Mouse (Mus musculus) midbrain, embryonic 16.5 days (tissue): ENCODE measurements around the gene Grip1. TPM values are rescaled to one million over a fixed set of nuclear protein-coding genes. Genes with fewer than 3 reads are reported as not detected.

Experiments
- ATAC-seq: fragments of 200-750 bp; cut with Nextera tagmentation; 2 replicates; pipeline ENCODE4 v1.8.0; 2017; ENCODE audit warnings: moderate TSS enrichment
- H3K27ac ChIP-seq: fragments of 300-500 bp; sonication (generic); 2 replicates; pipeline ENCODE4 v1.5.1; 2014; ENCODE audit warnings: mild to moderate bottlenecking, low read length, mixed read lengths
- H3K27me3 ChIP-seq: fragments of 300-500 bp; sonication (generic); 2 replicates; pipeline ENCODE4 v1.6.1; 2014; ENCODE audit warnings: low read depth, low read length, mixed read lengths; ENCODE audit not compliant: control insufficient read depth, insufficient read depth
- H3K36me3 ChIP-seq: fragments of 300-500 bp; sonication (generic); 2 replicates; pipeline ENCODE4 v1.6.1; 2014; ENCODE audit warnings: mild to moderate bottlenecking, low read length, moderate library complexity, mixed read lengths; ENCODE audit not compliant: control insufficient read depth, insufficient read depth
- H3K4me1 ChIP-seq: fragments of 300-500 bp; sonication (generic); 2 replicates; pipeline ENCODE4 v1.6.1; 2014; ENCODE audit warnings: mild to moderate bottlenecking, low read length, mixed read lengths; ENCODE audit not compliant: control insufficient read depth, insufficient read depth
- H3K4me2 ChIP-seq: fragments of 300-500 bp; sonication (generic); 2 replicates; pipeline ENCODE4 v1.6.1; 2014; ENCODE audit warnings: mild to moderate bottlenecking, low read length, mixed read lengths
- H3K4me3 ChIP-seq: fragments of 300-500 bp; sonication (generic); 2 replicates; pipeline ENCODE4 v1.5.1; 2014; ENCODE audit warnings: low read depth, mild to moderate bottlenecking, low read length, moderate library complexity, mixed read lengths
- H3K9ac ChIP-seq: fragments of 300-500 bp; sonication (generic); 2 replicates; pipeline ENCODE4 v1.6.1; 2014; ENCODE audit warnings: low read depth, low read length, mixed read lengths
- H3K9me3 ChIP-seq: fragments of 300-500 bp; sonication (generic); replicated peaks from 2 replicates; pipeline ENCODE4 v1.6.1; 2014; ENCODE audit warnings: mild to moderate bottlenecking, low read length, mixed read lengths; ENCODE audit not compliant: control insufficient read depth, poor library complexity, severe bottlenecking
- WGBS: fragments of 180-500 bp; shearing (Covaris S2); extraction: QIAGEN DNeasy Blood & Tissue Kit; methylation state at CpG from one replicate; pipeline ENCODE4 v1.1.7; 2014; 5-methylcytosine and 5-hydroxymethylcytosine counted together
- polyA plus RNA-seq: library from polyadenylated mRNA; unstranded; fragments of >200 nt; fragmentation: Nextera tagmentation; extraction: Ambion mirVana; gene quantifications from 2 replicates; pipeline ENCODE4 v1.2.1, GENCODE M21; 2015

Grip1 gene
- polyA plus RNA-seq, 1 experiment from 2014 or later, result 19.7 TPM

DNA sequence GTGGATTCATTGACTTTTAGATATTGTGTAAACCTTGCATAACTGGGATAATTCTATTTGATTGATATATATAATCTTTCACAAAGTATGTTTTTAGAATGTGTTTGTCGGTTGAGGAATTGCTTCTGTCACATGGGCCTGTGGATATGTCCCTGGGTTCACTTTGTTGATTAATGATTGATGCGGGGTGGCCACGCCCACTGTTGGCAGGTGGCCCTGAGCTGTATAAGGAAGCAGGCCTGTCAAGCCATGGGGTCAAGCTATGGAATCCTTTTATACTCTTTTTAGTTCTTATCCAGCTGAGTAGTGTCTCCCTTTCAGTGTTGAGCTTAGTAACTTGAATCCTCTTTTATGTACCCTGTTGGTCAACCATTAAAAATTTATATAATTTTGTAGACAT is 72.1 kb downstream of the Grip1 start:
- H3K4me2 ChIP-seq, result no peak overlapping the region
- no peak overlapping the region for H3K4me3 ChIP-seq
- H3K36me3 ChIP-seq, result no peaks in the 10 kb centered on the region
- H3K27ac ChIP-seq, result no peak overlapping the region
- no peak overlapping the region for H3K9ac ChIP-seq
- H3K9me3 ChIP-seq, result no peaks in the 10 kb centered on the region
- 64% methylated on average over 3 of the region's 3 CpGs for WGBS
- no peak for ATAC-seq
- H3K4me1 ChIP-seq, result peaks cover 3% of the 10 kb centered on the region; the same call in 1 of the 2 replicates
- H3K27me3 ChIP-seq, result no peaks in the 10 kb centered on the region

DNA sequence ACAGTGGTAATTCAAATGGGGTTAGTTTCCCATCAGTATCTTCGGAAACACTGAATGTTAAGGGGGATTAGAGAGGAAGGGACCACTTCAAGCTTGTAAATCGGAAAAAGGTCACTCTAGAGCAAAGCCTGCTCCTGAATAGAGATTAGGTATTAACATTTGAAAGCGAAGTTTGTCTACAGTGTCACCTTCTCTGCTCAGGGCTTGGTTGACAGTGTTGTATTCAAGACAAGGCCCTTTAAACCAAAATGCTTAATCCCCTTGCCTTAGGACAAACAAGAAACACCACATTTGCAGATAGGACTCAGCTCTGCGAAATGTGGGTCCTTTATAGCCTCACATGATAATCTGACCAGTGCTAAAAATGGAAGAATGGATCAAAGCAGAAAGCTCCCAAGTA is 81.2 kb downstream of the Grip1 start:
- no peaks in the 10 kb centered on the region for H3K9me3 ChIP-seq
- no peak overlapping the region for H3K27ac ChIP-seq
- 11% methylated on average over 4 of the region's 4 CpGs for whole genome bisulfite sequencing
- H3K27me3 ChIP-seq, result no peaks in the 10 kb centered on the region
- ATAC-seq, result no peak
- peaks cover 4% of the 10 kb centered on the region; the same call in 1 of the 2 replicates for H3K4me1 ChIP-seq
- H3K4me3 ChIP-seq, result no peak overlapping the region
- H3K9ac ChIP-seq, result no peak overlapping the region
- no peak overlapping the region for H3K4me2 ChIP-seq
- H3K36me3 ChIP-seq, result no peaks in the 10 kb centered on the region

- H3K9ac ChIP-seq, result no peak overlapping the region
- no peak for ATAC-seq
- 96% methylated on average over 4 of the region's 4 CpGs for WGBS
Observed at GRCm38 (mm10) chr10:119541655-119542054, 88.0 kb downstream of the Grip1 start.

GRCm38 (mm10) chr10:119543771-119544170 is 90.1 kb downstream of the Grip1 start:
- ATAC-seq, result peak; percentile 11; the same call in 1 of the 2 replicates
- no peaks in the 10 kb centered on the region for H3K9me3 ChIP-seq
- no peak overlapping the region for H3K4me3 ChIP-seq
- H3K36me3 ChIP-seq, result no peaks in the 10 kb centered on the region
- WGBS, result 44% methylated on average over 7 of the region's 7 CpGs
- H3K4me1 ChIP-seq, result peaks cover 7% of the 10 kb centered on the region
- H3K27ac ChIP-seq, result peak overlapping the region; percentile 26; the same call in 1 of the 2 replicates
- H3K4me2 ChIP-seq, result no peak overlapping the region
- no peak overlapping the region for H3K9ac ChIP-seq
- H3K27me3 ChIP-seq, result no peaks in the 10 kb centered on the region

More at GRCm38 (mm10) chr10:119541655-119542054, 88.0 kb downstream of the Grip1 start:
- H3K4me2 ChIP-seq, result no peak overlapping the region
- no peaks in the 10 kb centered on the region for H3K27me3 ChIP-seq
- H3K27ac ChIP-seq, result no peak overlapping the region
- H3K4me3 ChIP-seq, result no peak overlapping the region
- no peaks in the 10 kb centered on the region for H3K9me3 ChIP-seq
- no peaks in the 10 kb centered on the region for H3K36me3 ChIP-seq
- peaks cover 7% of the 10 kb centered on the region for H3K4me1 ChIP-seq

- ATAC-seq, result no peak
- H3K27ac ChIP-seq, result no peak overlapping the region
Observed at GRCm38 (mm10) chr10:119544743-119545142, 91.1 kb downstream of the Grip1 start.

GRCm38 (mm10) chr10:119547875-119548274 is 94.2 kb downstream of the Grip1 start:
- H3K9ac ChIP-seq, result no peak overlapping the region
- H3K4me2 ChIP-seq, result no peak overlapping the region
- H3K27ac ChIP-seq, result no peak overlapping the region
- peaks cover 7% of the 10 kb centered on the region for H3K4me1 ChIP-seq
- H3K4me3 ChIP-seq, result no peak overlapping the region
- H3K27me3 ChIP-seq, result no peaks in the 10 kb centered on the region
- 90% methylated on average over 5 of the region's 5 CpGs for WGBS
- no peaks in the 10 kb centered on the region for H3K36me3 ChIP-seq
- no peaks in the 10 kb centered on the region for H3K9me3 ChIP-seq
- ATAC-seq, result no peak

More at GRCm38 (mm10) chr10:119544743-119545142, 91.1 kb downstream of the Grip1 start:
- H3K36me3 ChIP-seq, result no peaks in the 10 kb centered on the region
- no peak overlapping the region for H3K4me3 ChIP-seq
- peak overlapping the region; percentile 28 for H3K4me2 ChIP-seq
- no peaks in the 10 kb centered on the region for H3K27me3 ChIP-seq
- WGBS, result 21% methylated on average over 9 of the region's 9 CpGs
- no peaks in the 10 kb centered on the region for H3K9me3 ChIP-seq
- H3K9ac ChIP-seq, result no peak overlapping the region
- peaks cover 7% of the 10 kb centered on the region for H3K4me1 ChIP-seq

DNA sequence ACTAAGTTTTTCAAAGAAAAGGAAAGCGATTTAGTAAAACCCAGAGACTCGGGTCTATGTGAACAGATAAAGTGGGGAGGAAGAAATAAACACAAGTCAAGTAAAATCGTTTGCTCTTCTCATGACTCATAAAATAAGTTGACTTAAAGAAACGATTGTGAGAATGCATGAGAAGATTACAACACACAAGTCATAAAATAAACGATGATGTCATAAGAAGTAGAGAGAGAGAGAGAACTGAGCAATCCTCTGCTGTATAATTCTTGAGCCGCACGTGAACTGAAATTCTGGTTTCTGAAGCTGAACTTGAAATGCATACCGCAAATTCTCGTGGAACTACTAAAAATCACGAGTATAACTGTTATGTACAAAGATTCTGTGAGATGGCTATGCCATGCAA is 95.1 kb downstream of the Grip1 start:
- Histone ChIP-seq H3K4me3 (no peak overlapping the region), H3K27me3 (no peaks in the 10 kb centered on the region), H3K4me1 (peaks cover 7% of the 10 kb centered on the region), H3K9ac (no peak overlapping the region), H3K9me3 (no peaks in the 10 kb centered on the region), H3K4me2 (no peak overlapping the region), H3K36me3 (no peaks in the 10 kb centered on the region), H3K27ac (no peak overlapping the region)
- WGBS, result 98% methylated on average over 10 of the region's 10 CpGs
- no peak for ATAC-seq

DNA sequence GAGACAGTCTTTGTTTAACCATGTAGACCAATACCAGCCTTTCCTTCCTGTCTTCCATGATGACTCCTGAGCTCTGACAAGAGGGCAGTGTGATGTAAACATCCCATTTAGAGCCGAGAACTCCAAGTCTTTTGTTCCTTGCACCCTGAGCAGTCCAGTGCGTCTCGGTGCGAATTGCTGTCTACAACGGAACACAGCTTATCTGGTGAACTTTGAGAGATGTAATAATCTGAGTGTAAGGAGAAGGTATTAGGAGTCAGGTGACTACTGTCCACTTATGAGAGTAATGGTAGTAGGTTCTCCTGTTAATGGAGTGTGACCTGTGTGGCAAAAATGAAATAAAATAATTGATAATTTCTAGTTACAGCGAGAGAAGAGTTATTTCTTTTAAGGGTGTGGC is 97.0 kb downstream of the Grip1 start:
- Histone ChIP-seq H3K9me3 (no peaks in the 10 kb centered on the region), H3K4me1 (no peaks in the 10 kb centered on the region), H3K4me2 (no peak overlapping the region), H3K9ac (no peak overlapping the region), H3K27me3 (no peaks in the 10 kb centered on the region), H3K36me3 (no peaks in the 10 kb centered on the region), H3K4me3 (no peak overlapping the region), H3K27ac (no peak overlapping the region)
- 88% methylated on average over 6 of the region's 6 CpGs for WGBS
- ATAC-seq, result no peak

DNA sequence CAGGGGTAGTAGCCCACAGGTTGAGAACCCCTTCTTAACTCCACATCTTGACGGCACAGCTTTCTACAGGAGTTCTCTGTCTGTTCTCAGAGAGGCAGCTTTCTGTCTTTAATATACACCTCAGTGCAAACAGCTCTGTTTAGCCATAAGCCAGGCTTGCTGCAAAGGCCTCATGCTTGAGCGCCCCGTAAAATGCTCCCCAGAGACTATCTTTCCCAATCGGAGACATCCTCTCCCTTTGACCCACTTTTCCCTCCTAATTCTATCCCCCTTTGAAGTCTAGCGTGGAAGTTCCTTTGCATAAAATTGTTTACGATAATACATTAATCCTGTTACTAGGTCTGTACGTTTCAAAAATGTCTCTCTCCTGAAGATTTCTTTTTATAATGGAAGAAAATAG is 102.7 kb downstream of the Grip1 start:
- ATAC-seq, result no peak
- H3K9ac ChIP-seq, result no peak overlapping the region
- WGBS, result 48% methylated on average over 7 of the region's 7 CpGs
- no peaks in the 10 kb centered on the region for H3K9me3 ChIP-seq
- H3K4me2 ChIP-seq, result no peak overlapping the region
- no peaks in the 10 kb centered on the region for H3K27me3 ChIP-seq
- peak overlapping the region; percentile 2; the same call in 1 of the 2 replicates for H3K27ac ChIP-seq
- no peak overlapping the region for H3K4me3 ChIP-seq
- no peaks in the 10 kb centered on the region for H3K36me3 ChIP-seq
- H3K4me1 ChIP-seq, result peaks cover 2% of the 10 kb centered on the region; the same call in 1 of the 2 replicates
